Mouse (Mus musculus): ENCODE measurements around the gene Baz1a. TPM values are rescaled to one million over a fixed set of nuclear protein-coding genes. Genes with fewer than 3 reads are reported as not detected.

The Baz1a gene
- polyA plus RNA-seq (2012): 2.9 and 3.1 TPM in 2 replicates

DNA sequence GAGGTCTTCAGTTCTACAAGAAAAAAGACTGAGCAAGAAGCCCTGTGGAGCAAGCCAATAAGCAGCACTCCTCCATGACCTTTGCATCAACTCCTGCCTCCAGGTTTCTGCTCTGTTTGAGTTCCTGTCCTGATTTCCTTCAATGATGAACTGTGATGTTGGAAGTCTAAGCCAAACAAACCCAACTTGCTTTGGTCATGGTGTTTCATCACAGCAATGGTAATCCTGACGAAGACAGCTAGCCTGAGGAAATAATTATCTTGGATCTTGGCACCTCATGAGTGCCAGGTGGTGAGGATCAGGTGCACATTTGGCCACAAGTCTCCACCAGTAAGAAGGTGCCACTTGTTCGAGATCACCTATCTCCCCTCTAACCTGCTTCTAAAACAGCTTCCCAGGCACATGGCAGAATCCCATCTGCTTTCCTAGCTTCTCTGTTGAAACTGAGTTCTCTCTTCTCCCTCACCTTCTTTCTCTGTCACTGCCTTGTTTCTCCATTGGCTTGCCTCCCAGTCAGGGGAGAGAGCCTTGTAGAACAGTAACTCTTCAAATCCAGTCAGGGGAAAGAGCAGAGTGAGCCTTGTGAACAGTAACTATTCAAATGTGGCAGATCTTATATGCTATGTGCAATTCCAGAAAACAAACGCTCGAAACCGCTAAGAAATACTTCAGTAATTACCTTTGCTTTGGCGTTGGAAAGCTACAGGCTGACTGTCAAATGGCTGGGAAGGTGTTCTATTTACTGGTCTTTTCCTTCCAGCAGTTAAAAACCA is at the start of gene Baz1a:
Baz1a (minus strand) TSS at position 723 of the 773 bp plus-strand sequence.
- Histone ChIP-seq H3K27me3 (ENCODE audit: control insufficient read depth) (no peaks in the 10 kb centered on the region), H3K36me3 (ENCODE audit: control insufficient read depth) (no peaks in the 10 kb centered on the region), H3K4me3 (replicated peaks) (no peak within 1 kb of the TSS), H3K4me1 (ENCODE audit: control insufficient read depth) (peaks cover 2% of the 10 kb centered on the region), H3K9me3 (ENCODE audit: control insufficient read depth, low read length) (no peaks in the 10 kb centered on the region)
- TF ChIP-seq TAL1 (IDR thresholded peaks at IDR 0.05; ENCODE audit: low read length) (no peak), GATA1 (IDR thresholded peaks at IDR 0.05; ENCODE audit: low read length) (no peak)

DNA sequence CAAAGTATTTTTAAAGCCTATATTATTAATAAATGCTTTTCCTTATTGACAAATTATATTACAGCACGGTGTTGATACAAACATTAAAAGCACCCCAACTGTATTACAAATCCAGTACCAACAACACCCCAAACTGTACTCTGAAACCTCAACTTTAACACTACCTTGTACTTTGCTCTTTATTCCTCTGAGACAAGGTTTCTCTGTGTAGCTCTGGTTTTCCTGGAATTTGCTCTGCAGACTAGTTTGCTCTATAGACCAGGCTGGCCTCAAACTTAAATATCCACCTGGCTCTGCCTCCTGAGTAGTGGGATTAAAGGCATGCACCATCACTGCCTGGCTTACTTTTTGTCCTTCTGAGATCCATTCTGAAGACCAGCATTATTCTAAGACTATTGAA is 48.0 kb upstream of the Baz1a start:
- no peaks in the 10 kb centered on the region for H3K27me3 ChIP-seq (ENCODE audit: control insufficient read depth)
- H3K4me3 ChIP-seq (replicated peaks): no peak overlapping the region
- peaks cover 48% of the 10 kb centered on the region for H3K36me3 ChIP-seq (ENCODE audit: control insufficient read depth)
- H3K9me3 ChIP-seq (ENCODE audit: control insufficient read depth, low read length): no peaks in the 10 kb centered on the region
- H3K4me1 ChIP-seq (ENCODE audit: control insufficient read depth): peaks cover 47% of the 10 kb centered on the region
- TF ChIP-seq TAL1 (IDR thresholded peaks at IDR 0.05; ENCODE audit: low read length) (no peak), GATA1 (IDR thresholded peaks at IDR 0.05; ENCODE audit: low read length) (no peak)

DNA sequence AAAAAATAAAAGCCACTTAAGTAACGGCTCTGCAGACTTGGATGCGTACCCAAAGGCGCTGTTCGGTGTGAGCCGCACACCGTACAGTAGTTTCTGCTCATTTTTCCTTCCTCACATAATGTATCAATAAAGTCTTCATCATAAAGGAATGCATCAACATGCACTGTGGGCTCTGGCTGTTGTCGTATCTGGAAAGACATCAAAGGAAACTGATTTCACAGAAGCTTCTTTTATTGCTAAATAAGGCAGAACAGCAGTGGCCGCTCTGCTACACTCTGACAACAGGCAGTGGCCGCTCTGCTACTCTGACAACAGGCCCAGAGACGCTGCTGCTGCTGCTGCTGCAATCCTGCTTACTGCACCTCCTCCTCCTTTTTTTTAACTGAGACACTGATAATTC is 46.9 kb upstream of the Baz1a start:
- no peaks in the 10 kb centered on the region for H3K9me3 ChIP-seq (ENCODE audit: control insufficient read depth, low read length)
- peaks cover 56% of the 10 kb centered on the region for H3K4me1 ChIP-seq (ENCODE audit: control insufficient read depth)
- TF ChIP-seq GATA1 (IDR thresholded peaks at IDR 0.05; ENCODE audit: low read length): no peak
- no peak for TF ChIP-seq TAL1 (IDR thresholded peaks at IDR 0.05; ENCODE audit: low read length)
- H3K4me3 ChIP-seq (replicated peaks): no peak overlapping the region
- H3K27me3 ChIP-seq (ENCODE audit: control insufficient read depth): no peaks in the 10 kb centered on the region
- peaks cover 50% of the 10 kb centered on the region for H3K36me3 ChIP-seq (ENCODE audit: control insufficient read depth)

DNA sequence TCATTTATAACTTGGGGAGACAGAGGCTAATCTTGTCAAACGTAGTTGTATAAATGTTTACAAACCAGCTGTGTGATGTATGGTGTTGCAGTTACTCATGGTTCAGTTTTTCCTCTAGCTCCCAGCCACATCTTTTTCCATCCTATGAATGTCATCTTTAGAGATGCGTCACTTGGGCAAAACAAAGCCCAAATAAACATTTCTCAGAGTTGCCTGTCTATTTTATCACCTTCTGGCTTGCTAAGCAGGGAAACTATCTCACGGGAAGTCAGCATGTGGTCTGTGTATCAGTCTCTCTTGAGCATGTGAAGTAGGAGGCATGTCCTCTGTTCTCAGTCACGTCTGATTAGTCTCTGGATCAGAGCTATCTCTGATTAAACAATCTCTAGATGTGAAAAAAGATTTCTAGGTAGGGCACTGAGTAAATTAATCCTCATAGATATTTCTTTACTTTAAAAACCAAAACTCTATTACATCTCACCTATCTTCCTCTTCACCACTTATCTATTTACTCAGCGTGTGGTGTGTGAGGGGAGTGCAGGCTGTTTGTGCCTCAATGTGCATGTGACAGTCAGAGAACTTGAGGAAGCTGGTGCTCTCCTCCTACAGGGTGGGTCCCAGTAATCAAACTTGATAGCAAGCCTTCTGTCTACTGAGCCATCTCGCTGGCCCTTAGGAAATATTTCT is 46.2 kb upstream of the Baz1a start:
- Histone ChIP-seq H3K27me3 (ENCODE audit: control insufficient read depth) (no peaks in the 10 kb centered on the region), H3K4me1 (ENCODE audit: control insufficient read depth) (peaks cover 61% of the 10 kb centered on the region), H3K4me3 (replicated peaks) (no peak overlapping the region), H3K9me3 (ENCODE audit: control insufficient read depth, low read length) (no peaks in the 10 kb centered on the region), H3K36me3 (ENCODE audit: control insufficient read depth) (peaks cover 51% of the 10 kb centered on the region)
- TF ChIP-seq TAL1 (IDR thresholded peaks at IDR 0.05; ENCODE audit: low read length) (no peak), GATA1 (IDR thresholded peaks at IDR 0.05; ENCODE audit: low read length) (no peak)

DNA sequence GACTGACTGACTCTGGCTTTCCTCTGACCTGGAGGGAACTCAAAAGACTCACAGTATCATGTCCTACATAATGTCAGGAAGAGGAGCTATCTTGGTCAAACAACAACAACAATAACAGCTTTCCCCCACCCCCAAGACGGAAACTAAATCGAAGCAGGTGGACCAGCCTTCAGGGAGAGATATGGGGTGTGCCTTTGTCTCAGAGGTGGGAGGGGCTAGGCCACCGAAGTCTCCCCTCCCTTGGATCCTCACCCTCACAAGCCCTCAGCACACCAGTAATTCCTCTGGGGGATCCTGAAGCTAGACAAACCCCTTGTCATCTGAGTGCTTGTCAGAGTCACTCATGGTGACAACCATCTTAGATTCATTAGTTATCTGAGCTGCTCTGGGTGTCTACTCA is 45.7 kb upstream of the Baz1a start:
- peaks cover 65% of the 10 kb centered on the region for H3K4me1 ChIP-seq (ENCODE audit: control insufficient read depth)
- peaks cover 53% of the 10 kb centered on the region for H3K36me3 ChIP-seq (ENCODE audit: control insufficient read depth)
- H3K9me3 ChIP-seq (ENCODE audit: control insufficient read depth, low read length): no peaks in the 10 kb centered on the region
- no peaks in the 10 kb centered on the region for H3K27me3 ChIP-seq (ENCODE audit: control insufficient read depth)
- TF ChIP-seq GATA1 (IDR thresholded peaks at IDR 0.05; ENCODE audit: low read length): no peak
- no peak for TF ChIP-seq TAL1 (IDR thresholded peaks at IDR 0.05; ENCODE audit: low read length)
- H3K4me3 ChIP-seq (replicated peaks): no peak overlapping the region

DNA sequence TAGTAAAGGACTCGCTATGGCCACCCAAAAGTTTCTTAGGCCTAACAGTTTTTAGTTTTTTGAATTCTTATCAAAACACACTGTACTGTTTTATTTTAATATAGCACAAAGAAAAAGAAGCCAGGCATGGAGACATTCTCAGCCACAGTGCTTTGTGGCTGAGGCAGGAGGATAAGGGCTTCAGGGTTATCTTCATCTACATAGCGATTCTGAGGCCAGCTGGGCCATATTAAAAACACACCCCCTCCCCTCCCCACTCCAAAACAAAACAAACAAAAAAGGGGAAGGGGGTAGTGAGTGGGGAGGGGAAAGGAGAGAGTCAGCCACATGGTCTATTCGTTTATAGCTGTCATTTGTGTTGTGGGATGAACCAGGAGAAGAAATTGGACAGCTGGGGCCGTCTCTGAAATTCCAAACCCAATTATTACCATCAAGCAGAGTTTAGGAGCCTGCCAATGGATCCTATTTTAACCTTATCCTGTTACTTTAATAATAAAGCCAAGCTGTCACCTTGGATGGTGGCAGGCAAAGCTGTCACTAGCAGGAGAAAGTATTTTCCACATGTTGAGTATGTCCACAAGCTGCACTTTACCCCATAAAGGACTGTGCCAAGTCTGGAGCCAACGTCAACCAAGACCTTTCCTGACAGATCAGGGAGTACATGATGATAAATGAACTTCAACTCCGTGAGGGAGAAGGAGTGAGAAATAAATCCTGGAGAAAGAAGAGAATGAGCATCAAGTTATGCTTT is 44.9 kb upstream of the Baz1a start:
- Histone ChIP-seq H3K9me3 (ENCODE audit: control insufficient read depth, low read length) (no peaks in the 10 kb centered on the region), H3K27me3 (ENCODE audit: control insufficient read depth) (no peaks in the 10 kb centered on the region), H3K4me1 (ENCODE audit: control insufficient read depth) (peaks cover 72% of the 10 kb centered on the region), H3K4me3 (replicated peaks) (no peak overlapping the region), H3K36me3 (ENCODE audit: control insufficient read depth) (peaks cover 53% of the 10 kb centered on the region)
- TF ChIP-seq GATA1 (IDR thresholded peaks at IDR 0.05; ENCODE audit: low read length) (no peak), TAL1 (IDR thresholded peaks at IDR 0.05; ENCODE audit: low read length) (no peak)

DNA sequence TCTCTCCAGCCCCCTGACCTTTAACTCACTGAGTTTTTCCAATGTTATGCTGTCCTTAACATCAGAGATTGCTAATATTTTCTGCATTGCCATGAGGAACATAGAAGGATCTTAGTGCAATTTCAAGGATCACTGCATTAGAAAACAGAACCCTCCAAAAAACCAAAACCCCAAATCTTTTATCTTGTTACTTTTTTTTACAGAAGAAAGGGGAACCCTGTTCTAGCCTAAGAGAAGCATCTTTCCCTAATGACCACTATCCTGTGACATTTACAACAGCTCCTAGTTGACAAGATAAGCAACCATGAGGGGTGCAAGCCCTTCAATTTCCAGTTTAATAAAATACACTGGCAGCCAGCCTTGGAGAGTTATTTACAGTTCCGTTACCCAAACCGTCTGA is 42.6 kb upstream of the Baz1a start:
- peaks cover 52% of the 10 kb centered on the region for H3K36me3 ChIP-seq (ENCODE audit: control insufficient read depth)
- H3K4me3 ChIP-seq (replicated peaks): no peak overlapping the region
- H3K9me3 ChIP-seq (ENCODE audit: control insufficient read depth, low read length): no peaks in the 10 kb centered on the region
- TF ChIP-seq TAL1 (IDR thresholded peaks at IDR 0.05; ENCODE audit: low read length) (no peak), GATA1 (IDR thresholded peaks at IDR 0.05; ENCODE audit: low read length) (no peak)
- H3K27me3 ChIP-seq (ENCODE audit: control insufficient read depth): no peaks in the 10 kb centered on the region
- H3K4me1 ChIP-seq (ENCODE audit: control insufficient read depth): peaks cover 90% of the 10 kb centered on the region

DNA sequence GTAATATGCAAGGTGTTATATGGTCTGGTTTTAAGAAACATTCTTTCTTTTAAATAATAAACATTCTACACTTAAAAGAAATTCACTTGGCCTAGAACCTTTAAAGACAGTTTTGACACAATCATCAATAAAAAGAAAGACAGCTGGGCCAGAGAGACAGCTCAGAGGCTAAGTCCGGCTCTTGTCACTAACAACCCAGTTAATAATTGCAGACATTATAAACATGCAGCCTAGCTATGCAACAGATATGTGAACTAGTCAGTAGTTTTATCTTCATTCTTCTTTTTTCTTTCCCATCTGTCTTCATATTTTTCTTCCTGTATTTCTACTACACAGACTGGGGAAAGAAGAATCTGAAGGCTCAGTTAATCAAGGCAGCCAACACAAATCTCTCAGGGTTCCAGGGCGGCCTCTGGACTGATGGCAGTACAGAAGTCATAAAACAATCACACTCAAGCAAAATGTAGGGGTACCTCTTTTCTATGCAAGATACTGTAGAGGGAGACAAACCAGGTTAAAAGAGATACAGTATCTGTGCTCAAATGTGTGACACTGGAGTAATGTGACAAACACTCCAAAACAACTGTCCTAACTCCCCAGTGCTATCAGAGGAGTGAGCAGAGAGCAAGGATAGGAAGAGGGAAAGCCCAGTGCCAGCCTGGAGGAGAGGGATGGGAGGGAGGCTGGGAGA is 40.5 kb upstream of the Baz1a start:
- TF ChIP-seq TAL1 (IDR thresholded peaks at IDR 0.05; ENCODE audit: low read length) (no peak), GATA1 (IDR thresholded peaks at IDR 0.05; ENCODE audit: low read length) (no peak)
- Histone ChIP-seq H3K4me3 (replicated peaks) (no peak overlapping the region), H3K36me3 (ENCODE audit: control insufficient read depth) (peaks cover 50% of the 10 kb centered on the region), H3K9me3 (ENCODE audit: control insufficient read depth, low read length) (no peaks in the 10 kb centered on the region), H3K4me1 (ENCODE audit: control insufficient read depth) (peaks cover 90% of the 10 kb centered on the region), H3K27me3 (ENCODE audit: control insufficient read depth) (no peaks in the 10 kb centered on the region)

All from erythroblast, embryonic 14.5 days (primary cell).